Mouse (Mus musculus): ENCODE measurements around the gene Acbd4. TPM values are rescaled to one million over a fixed set of nuclear protein-coding genes. Genes with fewer than 3 reads are reported as not detected.
A peak's percentile ranks its signal among the peaks of the same experiment; 100 is the strongest.

Acbd4 gene
- total and polyA plus RNA-seq, 2 experiments from 2014 or later: 16.3 to 21.6 TPM

GRCm38 (mm10) chr11:103068884-103069283 is 32.6 kb upstream of the Acbd4 start:
- Histone ChIP-seq H3K4me1 (ENCODE audit: control insufficient read depth, insufficient read depth) (peaks cover 14% of the 10 kb centered on the region), H3K4me3 (ENCODE audit: low read depth, low read length) (no peak overlapping the region), H3K36me3 (replicated peaks; ENCODE audit: control insufficient read depth, insufficient read depth, low read length) (peaks cover 82% of the 10 kb centered on the region), H3K9me3 (replicated peaks; ENCODE audit: control insufficient read depth, low read length) (no peaks in the 10 kb centered on the region), H3K27ac (ENCODE audit: low read depth) (no peak overlapping the region), H3K9ac (replicated peaks; ENCODE audit: low read depth, low read length) (no peak overlapping the region), H3K27me3 (ENCODE audit: control insufficient read depth, insufficient read depth, low read length) (no peaks in the 10 kb centered on the region), H3K4me2 (ENCODE audit: low read depth, low read length) (no peak overlapping the region)
- 94% methylated on average over 11 of the region's 11 CpGs for WGBS
- ATAC-seq (ENCODE audit: insufficient read depth, low read depth) (no peak), DNase-seq (ENCODE audit: low spot score) (no peak)
- TF ChIP-seq EP300 (IDR thresholded peaks at IDR 0.05; ENCODE audit: low read depth) (no peak), CTCF (IDR thresholded peaks at IDR 0.05; ENCODE audit: low read depth) (no peak)

DNA sequence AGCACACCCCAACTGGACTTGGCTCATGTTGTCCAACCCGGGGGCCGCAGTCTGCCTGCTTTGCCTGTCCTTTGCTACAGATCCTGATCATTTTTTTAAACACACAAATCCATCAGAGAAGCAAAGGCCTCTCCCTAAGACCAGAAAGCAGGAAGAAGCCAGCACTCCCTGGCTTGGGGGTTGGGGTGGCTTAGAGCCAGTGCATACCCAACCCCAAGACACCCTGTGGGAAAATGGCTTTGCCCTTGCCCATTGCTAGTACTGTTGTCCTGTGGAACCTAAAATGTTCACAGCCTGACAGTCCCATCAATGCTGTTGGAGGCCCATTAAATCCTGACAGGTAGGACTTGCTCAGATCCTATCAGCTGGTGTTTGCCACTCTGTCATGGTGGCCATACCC is 31.8 kb upstream of the Acbd4 start:
- H3K9ac ChIP-seq (replicated peaks; ENCODE audit: low read depth, low read length): no peak overlapping the region
- ATAC-seq (ENCODE audit: insufficient read depth, low read depth): no peak
- WGBS: 100% methylated on average over 2 of the region's 2 CpGs
- no peaks in the 10 kb centered on the region for H3K9me3 ChIP-seq (replicated peaks; ENCODE audit: control insufficient read depth, low read length)
- no peak overlapping the region for H3K4me3 ChIP-seq (ENCODE audit: low read depth, low read length)
- no peak overlapping the region for H3K27ac ChIP-seq (ENCODE audit: low read depth)
- no peak overlapping the region for H3K4me2 ChIP-seq (ENCODE audit: low read depth, low read length)
- peaks cover 14% of the 10 kb centered on the region for H3K4me1 ChIP-seq (ENCODE audit: control insufficient read depth, insufficient read depth)
- H3K27me3 ChIP-seq (ENCODE audit: control insufficient read depth, insufficient read depth, low read length): no peaks in the 10 kb centered on the region
- no peak for DNase-seq (ENCODE audit: low spot score)
- H3K36me3 ChIP-seq (replicated peaks; ENCODE audit: control insufficient read depth, insufficient read depth, low read length): peaks cover 73% of the 10 kb centered on the region
- TF ChIP-seq EP300 (IDR thresholded peaks at IDR 0.05; ENCODE audit: low read depth) (no peak), CTCF (IDR thresholded peaks at IDR 0.05; ENCODE audit: low read depth) (no peak)

DNA sequence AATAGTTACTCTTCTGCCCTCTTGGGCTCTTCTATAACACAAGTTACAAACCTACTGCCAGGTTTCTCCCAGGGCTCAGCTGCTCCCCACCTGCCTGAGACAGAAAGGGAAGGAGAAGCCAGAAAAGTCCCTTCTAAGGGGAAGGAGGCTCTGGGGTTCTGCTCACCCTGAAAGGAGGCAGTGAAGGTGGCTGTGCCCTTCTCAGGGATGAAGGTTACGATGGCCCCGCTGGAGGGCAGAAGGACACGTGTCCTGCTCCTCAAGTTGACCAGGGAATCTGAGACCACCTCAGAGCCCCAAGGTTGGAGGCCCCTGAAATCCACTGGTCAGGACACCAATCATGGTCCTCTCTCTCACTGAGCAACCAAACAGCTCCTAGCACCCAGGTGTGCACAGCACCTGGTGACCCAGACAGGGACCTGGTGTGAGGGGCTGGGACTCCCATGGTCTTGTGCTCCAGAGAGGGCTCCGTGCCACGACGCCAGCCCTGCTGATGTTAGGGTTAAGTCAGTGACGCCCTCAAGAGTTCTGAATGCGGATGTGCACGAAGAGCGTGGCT is 31.1 kb upstream of the Acbd4 start:
- WGBS: 93% methylated on average over 10 of the region's 10 CpGs
- Histone ChIP-seq H3K4me3 (ENCODE audit: low read depth, low read length) (no peak overlapping the region), H3K9me3 (replicated peaks; ENCODE audit: control insufficient read depth, low read length) (no peaks in the 10 kb centered on the region), H3K27me3 (ENCODE audit: control insufficient read depth, insufficient read depth, low read length) (no peaks in the 10 kb centered on the region), H3K4me2 (ENCODE audit: low read depth, low read length) (no peak overlapping the region), H3K4me1 (ENCODE audit: control insufficient read depth, insufficient read depth) (peaks cover 14% of the 10 kb centered on the region), H3K9ac (replicated peaks; ENCODE audit: low read depth, low read length) (no peak overlapping the region), H3K36me3 (replicated peaks; ENCODE audit: control insufficient read depth, insufficient read depth, low read length) (peaks cover 68% of the 10 kb centered on the region), H3K27ac (ENCODE audit: low read depth) (no peak overlapping the region)
- no peak for DNase-seq (ENCODE audit: low spot score)
- TF ChIP-seq EP300 (IDR thresholded peaks at IDR 0.05; ENCODE audit: low read depth) (no peak), CTCF (IDR thresholded peaks at IDR 0.05; ENCODE audit: low read depth) (no peak)
- no peak for ATAC-seq (ENCODE audit: insufficient read depth, low read depth)

- Histone ChIP-seq H3K9ac (replicated peaks; ENCODE audit: low read depth, low read length) (no peak overlapping the region), H3K9me3 (replicated peaks; ENCODE audit: control insufficient read depth, low read length) (no peaks in the 10 kb centered on the region), H3K27ac (ENCODE audit: low read depth) (no peak overlapping the region), H3K4me3 (ENCODE audit: low read depth, low read length) (no peak overlapping the region), H3K4me2 (ENCODE audit: low read depth, low read length) (0 out of 2 replicates have a peak overlapping the region, but pooled peaks have one; percentile 44), H3K36me3 (replicated peaks; ENCODE audit: control insufficient read depth, insufficient read depth, low read length) (peaks cover 68% of the 10 kb centered on the region), H3K4me1 (ENCODE audit: control insufficient read depth, insufficient read depth) (no peaks in the 10 kb centered on the region), H3K27me3 (ENCODE audit: control insufficient read depth, insufficient read depth, low read length) (no peaks in the 10 kb centered on the region)
- ATAC-seq (ENCODE audit: insufficient read depth, low read depth) (no peak), DNase-seq (ENCODE audit: low spot score) (no peak)
- WGBS: 61% methylated on average over 7 of the region's 7 CpGs
- no peak for TF ChIP-seq EP300 (IDR thresholded peaks at IDR 0.05; ENCODE audit: low read depth)
- no peak for TF ChIP-seq CTCF (IDR thresholded peaks at IDR 0.05; ENCODE audit: low read depth)
These were observed 27.8 kb upstream of the Acbd4 start for GRCm38 (mm10) chr11:103073671-103074070.

DNA sequence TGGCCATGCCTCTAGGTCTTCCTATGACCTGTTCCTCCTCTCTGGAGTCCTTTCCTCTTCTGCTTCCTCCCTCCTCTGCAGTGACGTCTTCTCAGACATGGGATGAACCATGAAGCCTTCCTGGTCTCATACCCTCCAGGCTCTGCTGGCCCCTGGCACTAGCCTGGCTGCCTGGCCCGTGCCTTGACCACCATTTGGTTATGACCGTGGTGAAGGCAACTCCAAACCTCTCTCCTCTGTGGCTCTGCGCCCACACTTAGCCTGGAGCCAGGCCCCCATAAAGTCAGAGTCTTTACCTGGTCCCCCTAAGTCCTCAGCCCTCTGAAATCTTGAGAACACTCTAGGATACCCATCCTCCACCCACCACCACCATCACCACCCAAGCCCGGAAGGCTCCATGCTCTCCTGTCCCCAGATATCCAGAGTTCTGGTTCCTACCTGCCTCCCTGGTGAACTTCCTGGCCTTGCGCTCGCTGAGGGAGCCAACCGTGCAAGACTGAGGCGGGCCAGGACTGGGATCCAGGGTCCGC is 27.3 kb upstream of the Acbd4 start:
- Histone ChIP-seq H3K9me3 (replicated peaks; ENCODE audit: control insufficient read depth, low read length) (no peaks in the 10 kb centered on the region), H3K27me3 (ENCODE audit: control insufficient read depth, insufficient read depth, low read length) (no peaks in the 10 kb centered on the region), H3K36me3 (replicated peaks; ENCODE audit: control insufficient read depth, insufficient read depth, low read length) (peaks cover 68% of the 10 kb centered on the region), H3K27ac (ENCODE audit: low read depth) (no peak overlapping the region), H3K4me1 (ENCODE audit: control insufficient read depth, insufficient read depth) (no peaks in the 10 kb centered on the region), H3K4me2 (ENCODE audit: low read depth, low read length) (peak overlapping the region; percentile 44; the same call in 1 of the 2 replicates), H3K9ac (replicated peaks; ENCODE audit: low read depth, low read length) (0 out of 2 replicates have a peak overlapping the region, but pooled peaks have one; percentile 30), H3K4me3 (ENCODE audit: low read depth, low read length) (peak overlapping the region; percentile 15)
- no peak for ATAC-seq (ENCODE audit: insufficient read depth, low read depth)
- WGBS: 76% methylated on average over 10 of the region's 10 CpGs
- TF ChIP-seq EP300 (IDR thresholded peaks at IDR 0.05; ENCODE audit: low read depth): no peak
- no peak for DNase-seq (ENCODE audit: low spot score)

Measured in heart, postnatal 0 days (tissue).